Mouse (Mus musculus) gastrocnemius, postnatal 14 days (tissue): Measurements from ENCODE around the gene Kdm5b. TPM values are rescaled to one million over a fixed set of nuclear protein-coding genes. Genes with fewer than 3 reads are reported as not detected.

Experiments
- DNase-seq: peaks from one replicate; pipeline ENCODE4 v3.0.0; 2021; ENCODE audit warnings: mixed read lengths
- intact Hi-C: fragments of 180-260 bp; cut with DNase I; formaldehyde crosslinking; loops from one replicate; pipeline ENCODE4 v1.15.1; 2025; ENCODE audit warnings: low total_unique reads
- total RNA-seq, 2 experiments: library from RNA; stranded (reverse); gene quantifications; 2 replicates each; pipeline ENCODE4 v1.2.3; 2021

Kdm5b gene
- total RNA-seq, 2 experiments from 2014 or later: 16.6 to 17.0 TPM

DNA sequence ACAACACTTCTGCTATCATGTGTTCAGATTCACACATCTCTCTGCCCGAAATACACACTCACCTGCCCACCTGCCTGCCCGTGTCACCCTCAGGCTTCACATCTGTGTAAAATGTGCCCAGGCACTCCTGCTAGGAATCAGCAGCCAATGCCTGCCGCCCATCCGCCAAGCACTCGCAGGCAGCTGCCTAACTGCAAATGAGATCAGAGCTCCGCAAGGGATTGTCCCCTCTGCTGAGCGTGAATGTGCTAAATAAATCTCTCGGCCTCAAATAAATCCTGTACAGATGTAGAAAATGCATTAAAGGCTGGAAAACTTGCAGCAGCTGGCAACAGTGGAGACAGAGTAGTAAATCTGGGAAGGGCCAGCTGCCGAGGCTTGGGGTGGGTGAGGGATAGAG lies 122.5 kb downstream of the Kdm5b start:
- intact Hi-C loops: no loop called here
- DNase-seq: no peak

Other genes starting within 250 kb of the Kdm5b start
- gene Ppfia4, start 227.2 kb upstream of the Kdm5b start, total RNA-seq: 1 to 10 TPM; 4.3 to 6.7 TPM
- gene Tmem183a, start 198.2 kb upstream of the Kdm5b start, total RNA-seq: 10 to 100 TPM; 13.8 to 19.5 TPM
- gene 4933406M09Rik, start 174.2 kb upstream of the Kdm5b start, total RNA-seq: not detected
- gene Cyb5r1, start 154.6 kb upstream of the Kdm5b start, total RNA-seq: 100 to 1,000 TPM; 109 to 120 TPM
- gene Adipor1, start 144.8 kb upstream of the Kdm5b start, total RNA-seq: 100 to 1,000 TPM; 121 to 123 TPM
- 10 to 100 TPM in 1 of 2 experiments, 1 to 10 TPM in 1; 9.3 to 10.5 TPM for gene Klhl12, start 104.6 kb upstream of the Kdm5b start, total RNA-seq
- 1 to 10 TPM; 5.7 to 6.7 TPM for gene Rabif, start 65.5 kb upstream of the Kdm5b start, total RNA-seq
- gene Mgat4e, start 10.5 kb upstream of the Kdm5b start, total RNA-seq: not detected
- gene Syt2, start 86.5 kb downstream of the Kdm5b start, total RNA-seq: under 1 TPM; 0.04 to 0.29 TPM